Mouse (Mus musculus): ENCODE data around the gene Il18bp.

DNA sequence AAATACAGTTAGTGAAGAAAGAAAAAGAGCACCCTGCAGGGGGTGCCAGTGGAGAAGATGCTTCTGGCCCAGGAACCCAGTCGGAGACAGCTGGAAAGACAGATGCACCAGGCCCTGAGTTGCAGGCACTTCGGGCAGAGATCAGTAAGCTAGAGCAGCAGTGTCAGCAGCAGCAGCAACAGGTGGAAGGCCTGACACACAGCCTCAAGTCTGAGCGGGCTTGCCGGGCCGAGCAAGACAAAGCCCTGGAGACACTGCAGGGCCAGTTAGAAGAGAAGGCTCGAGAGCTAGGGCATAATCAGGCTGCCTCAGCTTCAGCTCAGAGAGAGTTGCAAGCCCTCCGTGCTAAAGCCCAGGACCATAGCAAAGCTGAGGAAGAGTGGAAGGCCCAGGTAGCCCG, 18.2 kb downstream of the Il18bp start:
- TF ChIP-seq EP300 (IDR thresholded peaks at IDR 0.05; ENCODE audit: low read depth in 1 of 2, low read length in 2 of 2) (no peak), ZNF384 (IDR thresholded peaks at IDR 0.05; ENCODE audit: low read depth, low read length) (no peak), CTCF (IDR thresholded peaks at IDR 0.05 in 2 of 3, conservative IDR thresholded peaks at IDR 0.05 in 1 of 3; ENCODE audit: control insufficient read depth in 1 of 3, insufficient read depth in 1 of 3, low read depth in 2 of 3, low read length in 3 of 3, poor library complexity in 1 of 3, severe bottlenecking in 1 of 3) (no peak)
